Comparison of ENCODE assay signal across 21 mouse cellular contexts in genomic region chr9:6480401-6480800, GRCm38 (mm10).
"Had no signal": no experiment of that assay in that cellular context is flagged by ENCODE, and none has a peak within 500 bp of the region (broad histone marks: within the 10 kb centered on the region; RNA-seq: fewer than 3 reads in every experiment).

No protein-coding gene starts in this region.

- H3K4me1 ChIP-seq: heart, embryonic 13.5 days; heart, embryonic 15.5 days; hindbrain, embryonic 10.5 days; hindbrain, embryonic 12.5 days; intestine, embryonic 15.5 days; limb, embryonic 10.5 days; limb, embryonic 12.5 days; liver, embryonic 13.5 days; liver, embryonic 15.5 days had no signal

- H3K36me3 ChIP-seq: heart, embryonic 13.5 days; heart, embryonic 15.5 days; hindbrain, embryonic 10.5 days; hindbrain, embryonic 12.5 days; intestine, embryonic 15.5 days; limb, embryonic 10.5 days; limb, embryonic 12.5 days; liver, embryonic 13.5 days; liver, embryonic 15.5 days had no signal

- H3K9ac ChIP-seq: heart, embryonic 13.5 days; heart, embryonic 15.5 days; hindbrain, embryonic 12.5 days; hindbrain, embryonic 14.5 days; intestine, embryonic 15.5 days; limb, embryonic 12.5 days; liver, embryonic 13.5 days; liver, embryonic 15.5 days; liver, postnatal 0 days had no signal

- H3K27ac ChIP-seq: heart, embryonic 13.5 days; heart, embryonic 15.5 days; hindbrain, embryonic 10.5 days; hindbrain, embryonic 12.5 days; hindbrain, embryonic 14.5 days; intestine, embryonic 15.5 days; layer of hippocampus, adult 2 months; left cerebral cortex, adult 2 months; limb, embryonic 10.5 days; limb, embryonic 12.5 days; liver, embryonic 13.5 days; liver, embryonic 15.5 days had no signal

- H3K27me3 ChIP-seq: heart, embryonic 13.5 days; heart, embryonic 15.5 days; hindbrain, embryonic 12.5 days; intestine, embryonic 15.5 days; limb, embryonic 12.5 days; liver, embryonic 13.5 days; liver, embryonic 15.5 days had no signal

- DNase-seq: gastrocnemius, postnatal 36 days; heart, postnatal 36 days; kidney, adult 18-20 months; kidney, adult 8-10 months; kidney, postnatal 10 days; kidney, postnatal 25 days; kidney, postnatal 4 days; liver; liver, embryonic 13.5 days; liver, postnatal 0 days had no signal

- H3K4me3 ChIP-seq: heart, embryonic 13.5 days; heart, embryonic 15.5 days; hindbrain, embryonic 10.5 days; hindbrain, embryonic 12.5 days; intestine, embryonic 15.5 days; layer of hippocampus, adult 2 months; left cerebral cortex, adult 2 months; limb, embryonic 10.5 days; limb, embryonic 12.5 days; liver, embryonic 13.5 days; liver, embryonic 15.5 days had no signal
